Mouse (Mus musculus): ENCODE measurements around the gene Abhd14a. TPM values are rescaled to one million over a fixed set of nuclear protein-coding genes. Genes with fewer than 3 reads are reported as not detected.

Gene Abhd14a
- polyA plus RNA-seq, 1 experiment from 2014 or later = 55.5 TPM

DNA sequence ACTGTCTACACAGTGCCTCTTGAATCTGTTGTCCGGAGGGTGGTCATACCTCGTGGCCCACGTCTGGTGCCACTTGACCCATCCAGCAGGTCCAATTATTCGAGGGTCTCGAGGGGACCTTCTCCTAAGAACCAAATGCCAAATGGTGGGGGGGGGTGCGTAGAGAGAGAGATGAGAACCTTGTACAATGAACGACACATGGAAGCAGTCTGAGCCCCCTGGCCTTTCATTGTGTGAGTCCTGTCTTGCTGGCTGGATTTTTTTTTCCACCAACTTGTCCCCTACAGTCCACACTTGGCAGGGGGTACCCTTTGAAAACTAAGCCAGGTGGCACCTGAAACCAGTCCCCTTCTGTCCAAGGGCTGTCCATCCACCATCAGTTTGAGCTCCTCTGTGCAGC lies 20.3 kb upstream of the Abhd14a start:
- Histone ChIP-seq H3K4me2 (no peak overlapping the region), H3K27ac (no peak overlapping the region), H3K4me3 (replicated peaks) (no peak overlapping the region), H3K4me1 (peaks cover 47% of the 10 kb centered on the region), H3K9ac (no peak overlapping the region), H3K36me3 (peaks cover 14% of the 10 kb centered on the region), H3K9me3 (replicated peaks) (no peaks in the 10 kb centered on the region), H3K27me3 (peaks cover 6% of the 10 kb centered on the region; the same call in 1 of the 2 replicates)
- 81% methylated on average over 7 of the region's 7 CpGs for WGBS
- ATAC-seq (replicated peaks; ENCODE audit: low FRiP score) = no peak

DNA sequence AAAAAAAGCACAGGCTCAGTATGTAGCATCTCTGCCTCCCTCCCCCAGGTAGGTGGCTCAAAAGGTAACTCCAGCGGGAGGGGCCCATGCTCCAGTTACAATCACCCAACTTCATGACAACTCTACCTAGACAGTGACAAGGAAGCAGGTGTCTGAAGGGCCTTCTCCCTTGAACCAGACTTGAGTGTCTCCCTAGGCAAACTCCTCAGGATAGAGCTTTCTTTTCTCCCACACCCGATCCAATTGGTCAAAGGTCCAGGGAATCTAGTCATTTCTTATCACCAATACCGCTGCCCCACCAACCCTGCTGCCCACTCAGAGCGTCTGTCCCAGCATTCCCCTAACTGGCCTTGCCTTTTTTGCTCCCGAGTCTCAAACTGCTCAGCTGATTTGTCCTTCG lies 19.2 kb upstream of the Abhd14a start:
- Histone ChIP-seq H3K9me3 (replicated peaks) (no peaks in the 10 kb centered on the region), H3K4me3 (replicated peaks) (no peak overlapping the region), H3K27ac (no peak overlapping the region), H3K27me3 (peaks cover 6% of the 10 kb centered on the region; the same call in 1 of the 2 replicates), H3K4me1 (peaks cover 40% of the 10 kb centered on the region), H3K4me2 (no peak overlapping the region), H3K9ac (no peak overlapping the region), H3K36me3 (peaks cover 23% of the 10 kb centered on the region)
- no peak for ATAC-seq (replicated peaks; ENCODE audit: low FRiP score)
- 90% methylated on average over 6 of the region's 6 CpGs for WGBS

DNA sequence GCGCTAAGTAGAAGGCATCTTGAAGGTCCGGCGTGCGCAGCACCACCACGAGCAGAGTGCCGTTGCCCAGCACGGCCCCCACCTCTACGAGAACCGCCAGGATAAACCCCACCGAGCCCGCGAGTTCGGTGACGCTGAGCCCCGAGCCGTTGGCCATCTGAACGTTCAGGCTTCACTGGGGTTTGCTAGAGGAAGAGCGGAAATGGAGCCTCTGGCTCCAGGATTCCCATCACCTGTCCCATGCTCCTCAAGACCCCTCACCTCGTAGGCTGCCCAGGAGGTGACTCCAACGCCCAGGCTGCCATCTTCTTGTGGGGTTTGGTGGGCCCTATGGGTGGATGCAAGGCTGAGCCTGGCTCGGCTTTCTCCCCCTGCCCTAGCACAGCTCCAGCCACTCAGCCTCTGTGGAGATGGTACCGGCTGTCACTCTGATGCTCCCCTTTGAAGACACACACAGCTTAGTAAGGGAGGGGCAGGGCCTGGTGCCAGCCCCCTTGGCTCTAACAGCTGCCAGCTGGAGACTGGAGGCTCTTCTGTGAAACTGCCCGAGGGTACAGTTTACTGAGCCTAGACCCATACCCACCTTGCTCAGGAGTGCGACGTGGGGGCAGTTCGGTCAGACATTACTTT lies 18.2 kb upstream of the Abhd14a start, which contains the start of gene Gpr62:
TSS of gene Gpr62 (minus strand) at position 368 of the 630 bp plus-strand sequence.
- Histone ChIP-seq H3K27me3 (peaks cover 6% of the 10 kb centered on the region; the same call in 1 of the 2 replicates), H3K4me1 (peaks cover 37% of the 10 kb centered on the region), H3K9me3 (replicated peaks) (no peaks in the 10 kb centered on the region), H3K9ac (peak within 1 kb of the TSS; percentile 59), H3K27ac (peak within 1 kb of the TSS; percentile 59), H3K36me3 (peaks cover 32% of the 10 kb centered on the region), H3K4me2 (peak within 1 kb of the TSS; percentile 98), H3K4me3 (replicated peaks) (peak within 1 kb of the TSS; percentile 59)
- WGBS = 24% methylated on average over 26 of the region's 26 CpGs
- ATAC-seq (replicated peaks; ENCODE audit: low FRiP score) = no peak

DNA sequence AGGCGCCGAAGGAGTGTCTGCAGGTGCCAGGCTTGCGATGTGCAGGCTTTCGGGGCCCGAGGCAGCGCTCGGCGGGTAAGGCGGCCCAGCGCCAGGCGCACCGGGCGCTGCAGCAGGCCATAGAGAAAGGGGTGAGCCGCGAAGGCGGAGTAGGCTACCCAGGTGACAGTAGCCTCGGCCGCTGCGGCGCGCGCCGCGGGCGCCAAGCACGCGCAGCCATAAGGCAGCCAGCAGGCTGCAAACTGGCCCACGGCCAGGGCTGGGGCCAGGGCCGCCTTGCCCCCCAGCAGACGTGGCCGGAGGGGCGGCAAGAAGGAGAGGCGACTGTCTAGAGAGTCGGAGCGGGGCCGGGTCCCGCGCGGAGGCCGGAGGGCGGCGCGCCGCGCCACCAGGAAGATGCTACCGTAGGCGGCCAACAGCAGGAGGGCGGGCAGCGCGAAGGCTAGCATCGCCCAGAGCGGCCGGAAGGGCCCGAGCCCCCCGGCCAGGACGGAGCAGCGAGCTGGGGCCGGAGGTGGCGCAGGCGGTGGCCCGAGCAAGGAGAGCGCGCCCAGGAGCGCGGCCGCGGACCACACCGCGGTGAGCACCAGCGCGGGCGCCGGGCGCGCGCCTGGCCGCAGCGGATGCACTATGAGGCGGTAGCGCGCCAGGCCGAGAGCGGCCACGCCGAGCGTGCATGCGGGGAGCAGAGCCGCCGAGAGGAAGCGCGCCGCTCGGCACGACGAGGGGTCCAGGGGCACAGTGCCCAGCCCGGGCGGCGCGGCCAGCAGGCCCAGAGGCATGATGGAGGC lies 17.5 kb upstream of the Abhd14a start:
- Histone ChIP-seq H3K4me1 (peaks cover 45% of the 10 kb centered on the region), H3K4me3 (replicated peaks) (peak overlapping the region; percentile 59), H3K27me3 (peaks cover 6% of the 10 kb centered on the region; the same call in 1 of the 2 replicates), H3K9ac (peak overlapping the region; percentile 59), H3K9me3 (replicated peaks) (no peaks in the 10 kb centered on the region), H3K36me3 (peaks cover 40% of the 10 kb centered on the region), H3K4me2 (peak overlapping the region; percentile 98), H3K27ac (peak overlapping the region; percentile 59)
- 2% methylated on average over 99 of the region's 99 CpGs for WGBS
- peak; percentile 78 for ATAC-seq (replicated peaks; ENCODE audit: low FRiP score)

DNA sequence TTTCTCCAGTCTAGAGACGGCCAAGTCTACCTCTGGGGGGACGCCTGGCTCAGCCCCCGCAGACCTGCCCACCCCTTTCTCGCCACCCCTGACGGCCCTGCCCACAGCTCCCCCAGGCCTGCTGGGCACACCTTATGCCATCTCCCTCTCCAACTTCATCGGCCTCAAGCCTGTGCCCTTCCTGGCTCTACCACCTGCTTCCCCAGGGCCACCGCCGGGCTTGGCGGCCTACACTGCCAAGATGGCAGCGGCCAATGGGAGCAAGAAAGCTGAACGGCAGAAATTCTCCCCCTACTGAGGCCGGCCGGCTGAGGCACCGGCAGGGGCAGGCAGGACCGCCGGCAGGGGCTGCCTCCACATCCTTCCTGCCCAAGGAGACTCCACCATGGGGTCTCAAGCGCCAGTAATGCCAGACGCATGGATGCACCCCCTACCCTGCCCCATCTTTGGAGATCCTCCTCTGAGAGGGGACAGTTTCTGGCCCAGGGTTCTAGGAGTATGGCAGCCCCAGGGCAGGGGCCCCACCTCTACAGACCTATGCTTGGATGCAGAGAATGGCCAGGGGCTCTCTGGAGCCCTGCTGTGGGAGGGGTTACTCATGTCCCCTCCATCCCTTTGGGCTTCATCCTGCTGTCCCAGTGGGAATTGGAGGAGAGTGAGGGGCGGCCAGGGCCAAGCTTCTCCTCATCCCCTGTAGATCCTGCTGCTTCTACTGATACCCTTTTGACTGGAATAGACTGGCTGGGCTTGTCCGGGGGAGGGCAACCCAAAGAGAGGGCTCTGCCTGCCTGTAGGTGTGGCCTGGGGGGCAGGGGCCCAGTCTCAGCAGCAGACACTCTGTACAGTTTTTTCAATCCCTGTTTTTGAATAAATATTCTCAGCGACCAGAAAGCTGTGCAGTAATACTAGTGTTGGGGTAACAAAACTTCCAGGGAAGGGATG lies 15.9 kb upstream of the Abhd14a start:
- Histone ChIP-seq H3K36me3 (peaks cover 42% of the 10 kb centered on the region), H3K27me3 (peaks cover 6% of the 10 kb centered on the region; the same call in 1 of the 2 replicates), H3K27ac (no peak overlapping the region), H3K4me2 (no peak overlapping the region), H3K4me3 (replicated peaks) (no peak overlapping the region), H3K4me1 (peaks cover 60% of the 10 kb centered on the region), H3K9ac (no peak overlapping the region), H3K9me3 (replicated peaks) (no peaks in the 10 kb centered on the region)
- no peak for ATAC-seq (replicated peaks; ENCODE audit: low FRiP score)
- WGBS = 77% methylated on average over 21 of the region's 21 CpGs

DNA sequence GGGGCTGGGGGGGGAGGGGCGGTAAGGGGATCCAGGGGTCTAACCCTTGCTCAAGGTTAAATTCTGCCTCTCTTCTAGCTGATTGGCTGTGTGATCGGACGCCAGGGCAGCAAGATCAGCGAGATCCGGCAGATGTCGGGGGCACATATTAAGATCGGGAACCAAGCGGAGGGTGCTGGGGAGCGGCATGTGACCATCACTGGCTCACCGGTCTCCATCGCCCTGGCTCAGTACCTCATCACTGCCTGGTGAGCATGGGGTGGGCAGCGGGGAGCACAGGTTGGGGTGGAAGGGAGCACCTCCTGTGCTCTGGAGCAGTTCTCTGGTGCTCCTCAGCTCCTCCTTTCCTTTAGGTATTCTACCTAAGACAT lies 14.9 kb upstream of the Abhd14a start:
- H3K36me3 ChIP-seq = peaks cover 42% of the 10 kb centered on the region
- no peak for ATAC-seq (replicated peaks; ENCODE audit: low FRiP score)
- H3K27ac ChIP-seq = no peak overlapping the region
- H3K9me3 ChIP-seq (replicated peaks) = no peaks in the 10 kb centered on the region
- no peak overlapping the region for H3K9ac ChIP-seq
- no peak overlapping the region for H3K4me2 ChIP-seq
- H3K27me3 ChIP-seq = peaks cover 6% of the 10 kb centered on the region; the same call in 1 of the 2 replicates
- 94% methylated on average over 12 of the region's 12 CpGs for WGBS
- H3K4me1 ChIP-seq = peaks cover 69% of the 10 kb centered on the region
- H3K4me3 ChIP-seq (replicated peaks) = no peak overlapping the region

DNA sequence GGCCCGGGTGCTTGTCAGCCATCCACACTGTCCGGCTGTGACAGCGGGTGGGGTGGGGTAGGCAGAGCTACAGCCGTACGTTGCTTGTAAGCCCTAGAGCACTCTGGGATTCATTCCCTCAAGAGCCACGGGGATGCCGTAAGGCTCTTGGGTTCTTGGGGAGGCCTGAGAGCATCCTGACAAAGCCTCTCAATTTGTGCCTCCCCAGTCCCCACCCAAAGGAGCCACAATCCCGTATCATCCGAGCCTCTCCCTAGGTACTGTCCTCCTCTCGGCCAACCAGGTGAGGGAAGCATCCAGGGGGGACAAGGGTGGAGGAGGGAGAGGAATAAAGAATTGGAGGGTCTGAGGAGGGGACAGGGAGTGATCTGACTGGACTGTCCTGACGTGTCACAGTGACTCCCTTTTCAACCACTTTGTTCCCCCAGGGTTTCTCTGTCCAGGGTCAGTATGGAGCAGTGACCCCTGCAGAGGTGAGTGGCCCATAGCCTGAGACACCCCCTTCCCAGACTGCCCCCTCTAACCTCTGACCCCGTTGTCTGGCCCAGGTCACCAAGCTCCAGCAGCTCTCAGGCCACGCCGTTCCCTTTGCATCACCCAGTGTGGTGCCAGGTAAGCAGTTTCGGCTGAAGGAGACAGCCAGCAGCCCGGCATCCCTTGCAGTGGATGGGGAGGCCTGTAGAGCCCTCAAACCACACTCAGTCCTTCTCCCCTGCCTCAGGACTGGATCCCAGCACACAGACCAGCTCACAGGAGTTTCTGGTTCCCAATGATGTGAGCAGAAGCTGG lies 14.4 kb upstream of the Abhd14a start:
- 79% methylated on average over 16 of the region's 16 CpGs for WGBS
- no peak overlapping the region for H3K4me2 ChIP-seq
- peaks cover 42% of the 10 kb centered on the region for H3K36me3 ChIP-seq
- H3K9me3 ChIP-seq (replicated peaks) = no peaks in the 10 kb centered on the region
- H3K9ac ChIP-seq = no peak overlapping the region
- no peak for ATAC-seq (replicated peaks; ENCODE audit: low FRiP score)
- no peak overlapping the region for H3K27ac ChIP-seq
- no peak overlapping the region for H3K4me3 ChIP-seq (replicated peaks)
- peaks cover 6% of the 10 kb centered on the region; the same call in 1 of the 2 replicates for H3K27me3 ChIP-seq
- H3K4me1 ChIP-seq = peaks cover 74% of the 10 kb centered on the region

DNA sequence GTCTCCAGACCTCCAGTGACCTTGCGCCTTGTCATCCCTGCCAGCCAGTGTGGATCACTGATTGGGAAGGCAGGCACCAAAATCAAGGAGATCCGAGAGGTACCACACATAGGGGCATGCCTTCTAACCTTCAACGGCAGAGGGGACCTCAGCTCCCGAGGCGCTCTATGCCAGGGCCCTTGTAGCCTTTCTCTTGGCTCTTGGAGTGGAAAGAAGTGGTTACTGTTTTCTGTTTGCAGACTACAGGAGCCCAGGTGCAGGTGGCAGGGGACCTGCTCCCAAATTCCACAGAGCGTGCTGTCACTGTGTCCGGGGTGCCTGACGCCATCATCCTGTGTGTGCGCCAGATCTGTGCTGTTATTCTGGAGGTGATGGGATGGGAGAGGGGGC lies 13.5 kb upstream of the Abhd14a start:
- no peaks in the 10 kb centered on the region for H3K9me3 ChIP-seq (replicated peaks)
- ATAC-seq (replicated peaks; ENCODE audit: low FRiP score) = no peak
- peak overlapping the region; percentile 64; the same call in 1 of the 2 replicates for H3K27ac ChIP-seq
- H3K4me1 ChIP-seq = peaks cover 82% of the 10 kb centered on the region
- H3K9ac ChIP-seq = no peak overlapping the region
- H3K4me2 ChIP-seq = no peak overlapping the region
- no peak overlapping the region for H3K4me3 ChIP-seq (replicated peaks)
- WGBS = 73% methylated on average over 9 of the region's 9 CpGs
- H3K36me3 ChIP-seq = peaks cover 42% of the 10 kb centered on the region
- H3K27me3 ChIP-seq = peaks cover 4% of the 10 kb centered on the region; the same call in 1 of the 2 replicates

DNA sequence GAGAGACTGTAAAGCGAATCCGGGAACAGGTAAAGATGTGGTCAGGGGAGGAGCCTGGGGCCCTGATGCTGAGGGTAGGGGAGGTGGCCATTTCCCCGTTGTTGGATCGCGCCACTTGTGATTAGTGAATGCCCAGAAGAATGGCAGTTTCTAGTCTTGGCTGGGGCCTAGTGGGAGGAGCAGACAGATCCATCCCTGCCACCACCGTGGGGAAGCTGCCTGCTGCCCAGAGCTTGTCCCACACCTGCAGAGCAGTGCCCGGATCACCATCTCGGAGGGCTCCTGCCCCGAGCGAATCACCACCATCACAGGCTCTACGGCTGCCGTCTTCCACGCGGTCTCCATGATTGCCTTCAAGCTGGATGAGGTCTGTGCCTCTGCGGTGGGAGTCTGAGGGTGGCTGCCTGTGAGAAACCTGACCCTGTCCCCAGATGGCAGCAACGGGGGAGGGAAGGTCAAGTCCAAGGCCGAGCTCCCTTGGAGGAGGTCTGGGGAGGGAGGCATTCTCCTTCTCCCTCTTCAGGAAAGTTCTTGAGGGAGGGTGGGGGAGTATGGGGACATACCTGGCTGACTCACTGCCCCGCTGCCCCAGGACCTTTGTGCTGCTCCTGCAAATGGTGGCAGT lies 13.0 kb upstream of the Abhd14a start:
- H3K4me2 ChIP-seq = peak overlapping the region; percentile 12; the same call in 1 of the 2 replicates
- ATAC-seq (replicated peaks; ENCODE audit: low FRiP score) = no peak
- no peaks in the 10 kb centered on the region for H3K9me3 ChIP-seq (replicated peaks)
- H3K4me1 ChIP-seq = peaks cover 82% of the 10 kb centered on the region
- no peak overlapping the region for H3K4me3 ChIP-seq (replicated peaks)
- WGBS = 58% methylated on average over 18 of the region's 18 CpGs
- no peak overlapping the region for H3K9ac ChIP-seq
- peak overlapping the region; percentile 64 for H3K27ac ChIP-seq
- peaks cover 42% of the 10 kb centered on the region for H3K36me3 ChIP-seq
- no peaks in the 10 kb centered on the region for H3K27me3 ChIP-seq

DNA sequence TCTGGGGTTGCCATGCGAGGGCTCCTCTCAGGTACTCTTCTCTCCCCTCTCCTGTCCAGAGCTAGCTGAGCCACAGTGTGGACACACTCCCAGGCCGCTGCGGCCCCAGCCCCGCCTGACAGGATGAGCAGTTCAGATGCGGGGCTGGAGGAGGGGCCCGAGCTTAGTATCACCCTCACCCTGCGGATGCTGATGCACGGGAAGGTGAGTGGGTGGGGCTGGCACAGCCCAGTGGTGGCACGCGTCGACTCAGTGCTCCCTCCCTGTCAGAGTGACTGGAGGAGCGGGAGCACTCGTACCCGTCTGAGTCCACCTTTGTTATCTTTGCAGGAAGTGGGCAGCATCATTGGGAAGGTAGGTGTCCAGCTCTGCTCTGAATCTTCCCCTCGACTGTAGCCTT lies 12.5 kb upstream of the Abhd14a start:
- no peak overlapping the region for H3K4me3 ChIP-seq (replicated peaks)
- H3K36me3 ChIP-seq = peaks cover 42% of the 10 kb centered on the region
- no peaks in the 10 kb centered on the region for H3K9me3 ChIP-seq (replicated peaks)
- ATAC-seq (replicated peaks; ENCODE audit: low FRiP score) = no peak
- no peaks in the 10 kb centered on the region for H3K27me3 ChIP-seq
- 49% methylated on average over 15 of the region's 15 CpGs for WGBS
- H3K27ac ChIP-seq = peak overlapping the region; percentile 64; the same call in 1 of the 2 replicates
- H3K4me2 ChIP-seq = peak overlapping the region; percentile 12; the same call in 1 of the 2 replicates
- no peak overlapping the region for H3K9ac ChIP-seq
- peaks cover 82% of the 10 kb centered on the region for H3K4me1 ChIP-seq

DNA sequence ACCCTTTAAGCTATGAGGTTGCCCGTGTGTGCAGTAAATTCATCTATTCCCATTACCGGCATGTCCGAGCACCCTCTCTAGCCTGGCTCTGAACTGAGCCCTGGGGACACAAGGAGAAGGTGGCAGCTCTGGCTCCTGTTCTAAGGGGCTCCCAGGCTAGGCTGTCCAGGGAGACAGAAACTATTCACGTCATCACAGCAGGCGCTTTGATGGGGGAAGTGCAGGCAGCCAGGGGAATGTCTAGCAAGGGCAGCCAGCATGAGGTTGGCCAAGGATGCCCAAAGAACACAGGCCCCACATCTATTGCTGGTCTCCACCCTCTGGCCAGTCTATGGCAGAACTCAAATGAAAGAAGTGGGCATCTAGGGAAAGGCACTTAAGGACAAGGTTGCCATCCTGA lies 10.4 kb upstream of the Abhd14a start:
- Histone ChIP-seq H3K9ac (no peak overlapping the region), H3K27ac (no peak overlapping the region), H3K9me3 (replicated peaks) (no peaks in the 10 kb centered on the region), H3K4me2 (no peak overlapping the region), H3K36me3 (peaks cover 29% of the 10 kb centered on the region), H3K4me1 (peaks cover 77% of the 10 kb centered on the region), H3K27me3 (no peaks in the 10 kb centered on the region), H3K4me3 (replicated peaks) (no peak overlapping the region)
- WGBS = 68% methylated on average over 5 of the region's 5 CpGs
- no peak for ATAC-seq (replicated peaks; ENCODE audit: low FRiP score)

Measured in kidney, embryonic 15.5 days (tissue).